Mouse (Mus musculus) heart, adult 2 months (tissue): ENCODE measurements at regions not wholly inside any gene's neighbourhood (a gene's known extent, or its start where the extent isn't known, plus 50 kb on each side); places are given as distances from the start of the nearest gene placed in this dataset.

Source experiments
- CTCF ChIP-seq: fragments of 200-600 bp; IDR thresholded peaks from 2 replicates; pipeline ENCODE4 v1.8.1; 2022; ENCODE audit warnings: antibody characterized with exemption, mild to moderate bottlenecking, moderate library complexity
- POLR2A ChIP-seq: fragments of 200-500 bp; IDR thresholded peaks from 2 replicates; pipeline ENCODE4 v1.6.1; 2011; ENCODE audit warnings: mild to moderate bottlenecking, low read depth, low read length, control low read depth; ENCODE audit not compliant: insufficient read depth

DNA sequence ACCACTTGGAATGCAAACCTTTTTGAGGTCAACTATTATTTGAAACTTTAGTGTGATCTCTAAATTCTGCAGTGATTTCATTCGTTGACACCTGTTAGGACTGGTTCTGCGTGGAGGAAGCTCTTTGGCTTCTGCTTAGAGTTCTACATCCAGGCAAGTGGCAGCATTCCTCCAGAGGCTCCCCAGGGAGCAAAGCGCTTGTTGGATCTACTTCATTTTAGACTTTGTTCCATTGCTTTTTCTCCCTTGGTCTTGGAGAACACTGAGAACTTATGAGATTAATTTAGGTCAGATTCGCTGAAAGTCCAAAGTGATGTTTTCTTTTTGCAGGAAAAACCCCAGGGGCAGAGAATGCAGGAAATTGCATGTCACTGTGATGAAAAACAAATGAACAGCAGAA, 922.9 kb upstream of the 2610301B20Rik start:
- TF ChIP-seq POLR2A (no peak), CTCF (no peak)
